Mouse (Mus musculus): ENCODE measurements around the gene Tmub2. TPM values are rescaled to one million over a fixed set of nuclear protein-coding genes. Genes with fewer than 3 reads are reported as not detected.
A peak's percentile ranks its signal among the peaks of the same experiment; 100 is the strongest.
"Not testable (repeated sequence)": the region's sequence is repeated elsewhere in the genome, so short reads cannot be mapped to it uniquely, and the experiment has no call there.

The Tmub2 gene
- total RNA-seq, 2 experiments from 2014 or later, result 13.9 to 15.7 TPM

- intact Hi-C loops (cut with DNase I), result no loop called here
- Histone ChIP-seq H3K4me3 (no peak overlapping the region), H3K27ac (no peak overlapping the region)
- no peak for DNase-seq
- TF ChIP-seq CTCF (IDR thresholded peaks at IDR 0.05), result no peak
Measured at GRCm38 (mm10) chr11:102258095-102258494, 26.6 kb upstream of the Tmub2 start.

- DNase-seq, result no peak
- intact Hi-C loops (cut with DNase I), result no loop called here
- TF ChIP-seq CTCF (IDR thresholded peaks at IDR 0.05), result peak; percentile 38
- no peak overlapping the region for H3K4me3 ChIP-seq
- H3K27ac ChIP-seq, result no peak overlapping the region
Measured at GRCm38 (mm10) chr11:102258521-102258920, 26.2 kb upstream of the Tmub2 start.

DNA sequence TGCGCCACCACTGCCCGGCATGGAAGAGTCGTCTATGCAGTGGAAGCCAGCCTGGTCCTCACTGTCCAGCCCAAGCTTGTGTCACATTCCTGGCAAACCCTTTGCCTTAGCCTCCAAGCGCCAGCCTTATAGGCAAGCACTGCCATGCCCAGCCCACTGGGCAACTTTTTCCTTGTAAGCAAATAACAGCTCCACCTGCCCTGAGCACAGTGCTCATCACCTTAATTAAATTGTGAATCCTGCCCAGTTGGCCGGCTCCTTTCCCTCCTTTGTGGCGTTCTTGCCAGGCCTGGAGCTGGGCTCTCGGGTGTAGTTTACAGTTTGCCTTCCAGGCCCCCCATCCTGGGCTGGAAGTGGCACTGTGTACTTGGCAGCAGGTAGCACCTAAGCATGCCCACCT is 21.5 kb upstream of the Tmub2 start:
- no peak overlapping the region for H3K27ac ChIP-seq
- no peak for DNase-seq
- TF ChIP-seq CTCF (IDR thresholded peaks at IDR 0.05), result no peak
- intact Hi-C loops (cut with DNase I), result no loop called here
- no peak overlapping the region for H3K4me3 ChIP-seq

DNA sequence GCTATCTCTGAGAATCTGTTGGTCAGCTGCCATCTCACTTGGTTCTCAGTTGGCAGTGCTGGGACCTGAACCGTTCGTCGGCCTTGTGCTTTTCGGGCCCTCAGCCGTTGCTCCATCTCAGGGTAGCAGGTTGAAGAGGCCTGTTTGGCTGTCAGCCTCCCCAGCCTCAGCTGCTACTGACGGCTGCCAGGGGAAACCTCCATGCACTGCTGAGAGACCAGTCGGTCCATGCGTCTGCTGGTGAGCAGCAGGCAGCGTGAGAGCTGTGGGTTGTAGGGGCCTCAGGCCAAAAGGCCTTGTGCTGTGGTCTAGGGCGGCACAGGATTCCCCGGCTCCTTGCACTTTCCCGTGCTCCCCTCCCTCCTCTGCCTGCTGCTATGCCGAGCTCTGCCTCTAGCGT is 18.9 kb upstream of the Tmub2 start:
- intact Hi-C loops (cut with DNase I), result loop anchor here (2.0 to 5.0 kb wide), 2 partner anchors 17 to 124 kb away; partner anchors contain the start of gene BC030867
- no peak for DNase-seq
- TF ChIP-seq CTCF (IDR thresholded peaks at IDR 0.05), result no peak
- no peak overlapping the region for H3K4me3 ChIP-seq
- no peak overlapping the region for H3K27ac ChIP-seq

GRCm38 (mm10) chr11:102266631-102267355 is 17.9 kb upstream of the Tmub2 start:
- intact Hi-C loops (cut with DNase I), result loop anchor here (1.0 to 5.0 kb wide), 3 partner anchors 18 to 164 kb away; partner anchors contain the start of gene BC030867
- DNase-seq, result peak; percentile 32
- Histone ChIP-seq H3K27ac (peak overlapping the region; percentile 98), H3K4me3 (peak overlapping the region; percentile 33)
- no peak for TF ChIP-seq CTCF (IDR thresholded peaks at IDR 0.05)

GRCm38 (mm10) chr11:102267480-102267879 is 17.3 kb upstream of the Tmub2 start:
- TF ChIP-seq CTCF (IDR thresholded peaks at IDR 0.05), result peak; percentile 74
- peak; percentile 86 for DNase-seq
- Histone ChIP-seq H3K4me3 (peak overlapping the region; percentile 33), H3K27ac (peak overlapping the region; percentile 98)
- intact Hi-C loops (cut with DNase I), result loop anchor here (1.0 to 5.0 kb wide), 3 partner anchors 19 to 165 kb away; partner anchors contain the start of gene BC030867

GRCm38 (mm10) chr11:102268520-102269244 is 16.0 kb upstream of the Tmub2 start, which contains the start of gene Asb16:
TSS of gene Asb16 (plus strand) at chr11:102268743.
- peak; percentile 64 for DNase-seq
- Histone ChIP-seq H3K27ac (peak within 1 kb of the TSS; percentile 98), H3K4me3 (peak within 1 kb of the TSS; percentile 76)
- intact Hi-C loops (cut with DNase I), result loop anchor here (5.0 kb wide), 1 partner anchor 126 kb away; no protein-coding TSS in a partner anchor
- no peak for TF ChIP-seq CTCF (IDR thresholded peaks at IDR 0.05)

DNA sequence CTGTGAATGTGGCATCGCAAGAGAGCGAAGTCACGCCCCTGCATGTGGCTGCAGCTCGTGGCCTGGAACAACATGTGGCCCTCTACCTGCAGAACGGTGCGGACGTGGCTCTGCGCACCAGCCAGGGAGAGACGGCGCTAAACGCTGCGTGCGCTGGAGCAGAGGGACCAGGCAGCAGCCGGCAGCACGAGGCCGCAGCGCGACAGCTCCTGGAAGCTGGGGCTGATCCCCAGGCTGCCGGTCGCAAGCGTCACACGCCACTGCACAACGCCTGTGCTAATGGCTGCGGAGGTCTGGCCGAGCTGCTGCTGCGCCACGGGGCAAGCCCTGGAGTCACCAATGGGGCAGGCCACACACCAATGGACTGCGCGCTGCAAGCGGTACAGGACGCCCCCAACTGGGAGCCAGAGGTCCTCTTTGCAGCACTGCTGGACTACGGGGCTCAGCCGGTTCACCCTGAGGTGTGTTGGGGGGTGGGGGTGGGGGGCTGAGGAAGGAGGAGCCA is 8.3 kb upstream of the Tmub2 start:
- no peak for TF ChIP-seq CTCF (IDR thresholded peaks at IDR 0.05)
- DNase-seq, result peak; percentile 53
- Histone ChIP-seq H3K27ac (peak overlapping the region; percentile 89), H3K4me3 (peak overlapping the region; percentile 57)
- intact Hi-C loops (cut with DNase I), result no loop called here

DNA sequence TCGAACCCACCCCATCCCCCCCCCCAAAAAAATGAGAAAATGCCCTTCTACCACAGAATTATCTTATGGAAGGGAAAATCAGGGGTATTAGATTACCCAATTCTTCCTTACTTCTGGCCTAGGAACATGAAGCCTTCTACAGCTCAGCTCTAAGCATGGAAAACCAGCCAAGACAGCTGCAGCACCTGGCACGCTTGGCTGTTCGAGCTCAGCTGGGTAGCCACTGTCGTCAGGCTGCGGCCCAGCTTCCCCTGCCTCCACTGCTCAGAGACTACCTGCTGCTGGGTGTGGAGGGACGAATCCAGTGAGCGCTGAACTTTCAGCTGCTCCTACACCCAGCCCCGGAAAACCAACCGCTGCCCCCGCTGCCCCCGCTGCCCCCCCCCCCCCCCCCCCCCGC is 7.0 kb upstream of the Tmub2 start:
- H3K27ac ChIP-seq, result peak overlapping the region; percentile 89
- intact Hi-C loops (cut with DNase I), result no loop called here
- peak; percentile 81 for DNase-seq
- no peak for TF ChIP-seq CTCF (IDR thresholded peaks at IDR 0.05)
- H3K4me3 ChIP-seq, result no peak overlapping the region

- TF ChIP-seq CTCF (IDR thresholded peaks at IDR 0.05), result no peak
- peak overlapping the region; percentile 24; the same call in 1 of the 2 replicates for H3K4me3 ChIP-seq
- DNase-seq, result peak; percentile 83
- intact Hi-C loops (cut with DNase I), result no loop called here
- peak overlapping the region; percentile 89 for H3K27ac ChIP-seq
Measured at GRCm38 (mm10) chr11:102279595-102279994, 5.1 kb upstream of the Tmub2 start.

DNA sequence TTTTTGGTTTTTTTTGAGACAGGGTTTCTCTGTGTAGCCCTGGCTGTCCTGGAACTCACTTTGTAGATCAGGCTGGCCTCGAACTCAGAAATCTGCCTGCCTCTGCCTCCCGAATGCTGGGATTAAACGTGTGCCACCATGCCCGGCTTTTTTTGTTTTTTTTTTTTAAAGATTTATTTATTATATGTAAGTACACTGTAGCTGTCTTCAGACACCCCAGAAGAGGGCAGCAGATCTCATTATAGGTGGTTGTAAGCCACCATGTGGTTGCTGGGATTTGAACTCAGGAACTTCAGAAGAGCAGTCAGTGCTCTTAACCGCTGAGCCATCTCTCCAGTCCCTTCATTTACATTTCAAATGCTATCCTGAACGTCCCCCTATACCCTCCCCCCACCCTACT is 4.5 kb upstream of the Tmub2 start:
- DNase-seq; intact Hi-C loops (cut with DNase I); H3K4me3 ChIP-seq: not testable (repeated sequence)
- peak overlapping the region; percentile 89 for H3K27ac ChIP-seq
- TF ChIP-seq CTCF (IDR thresholded peaks at IDR 0.05), result peak; percentile 16; the same call in 1 of the 2 replicates

GRCm38 (mm10) chr11:102283922-102284321 is 809 bp upstream of the Tmub2 start:
- intact Hi-C loops (cut with DNase I), result no loop called here
- Histone ChIP-seq H3K4me3 (peak overlapping the region; percentile 91), H3K27ac (peak overlapping the region; percentile 86)
- TF ChIP-seq CTCF (IDR thresholded peaks at IDR 0.05), result no peak
- no peak for DNase-seq

Data from gastrocnemius, adult 2 months (tissue).